In genomic region chr3:63413046-63413911, GRCm38 (mm10) we compare ENCODE assay signal across 15 mouse cellular contexts.
A peak's percentile ranks its signal among the peaks of the same experiment; 100 is the strongest.
DNase-seq lines count a peak whose midpoint lies in the region; ATAC-seq and TF ChIP-seq lines count a peak whose summit lies in the region.
"Had no signal": no experiment of that assay in that cellular context is flagged by ENCODE, and none has a peak within 500 bp of the region (broad histone marks: within the 10 kb centered on the region; RNA-seq: fewer than 3 reads in every experiment).

No protein-coding gene starts in this region.

- H3K9me3 ChIP-seq in intestine, embryonic 16.5 days (ENCODE audit: control insufficient read depth, low read length), result no peaks in the 10 kb centered on the region
- no peaks in the 10 kb centered on the region for H3K9me3 ChIP-seq in intestine, embryonic 15.5 days
- H3K9me3 ChIP-seq in limb, embryonic 12.5 days, result no peaks in the 10 kb centered on the region
- H3K9me3 ChIP-seq: midbrain, embryonic 10.5 days had no signal

- no peak overlapping the region for H3K9ac ChIP-seq in intestine, embryonic 16.5 days (ENCODE audit: low read depth, low read length)
- H3K9ac ChIP-seq in intestine, embryonic 15.5 days, result no peak overlapping the region
- no peak overlapping the region for H3K9ac ChIP-seq in limb, embryonic 12.5 days (replicated peaks)
- H3K9ac ChIP-seq: lung, embryonic 14.5 days had no signal

- H3K4me2 ChIP-seq in intestine, embryonic 16.5 days (ENCODE audit: low read depth, low read length), result no peak overlapping the region
- H3K4me2 ChIP-seq in intestine, embryonic 15.5 days (replicated peaks), result no peak overlapping the region
- H3K4me2 ChIP-seq in limb, embryonic 12.5 days, result no peak overlapping the region
- H3K4me2 ChIP-seq: lung, embryonic 14.5 days had no signal

- no peaks in the 10 kb centered on the region for H3K36me3 ChIP-seq in intestine, embryonic 16.5 days (ENCODE audit: control insufficient read depth, insufficient read depth, low read length)
- no peaks in the 10 kb centered on the region for H3K36me3 ChIP-seq in intestine, embryonic 15.5 days
- H3K36me3 ChIP-seq in kidney, adult 2 months (ENCODE audit: control insufficient read depth, insufficient read depth, low read length), result no peaks in the 10 kb centered on the region
- no peaks in the 10 kb centered on the region for H3K36me3 ChIP-seq in limb, embryonic 12.5 days
- H3K36me3 ChIP-seq: midbrain, embryonic 10.5 days had no signal

- 0 out of 2 replicates have a peak, but pooled peaks have one; percentile 35 for ATAC-seq in intestine, embryonic 16.5 days
- no peak for ATAC-seq in intestine, embryonic 15.5 days
- ATAC-seq in limb, embryonic 12.5 days (ENCODE audit: insufficient number of reproducible peaks, insufficient read depth, low FRiP score, low TSS enrichment, low read depth), result peak; percentile 49; the same call in 1 of the 2 replicates
- ATAC-seq in erythroblast, adult 5-6 weeks (replicated peaks; ENCODE audit: low FRiP score, poor library complexity, severe bottlenecking), result no peak

- no peak overlapping the region for H3K27ac ChIP-seq in intestine, embryonic 16.5 days (ENCODE audit: low read length)
- no peak overlapping the region for H3K27ac ChIP-seq in intestine, embryonic 15.5 days
- peak overlapping the region; percentile 94 for H3K27ac ChIP-seq in kidney, adult 2 months (ENCODE audit: insufficient read depth, low read depth, low read length)
- H3K27ac ChIP-seq in limb, embryonic 12.5 days, result peak overlapping the region; percentile 74
- H3K27ac ChIP-seq: midbrain, embryonic 10.5 days had no signal

- TF ChIP-seq CTCF in kidney, adult 2 months (conservative IDR thresholded peaks at IDR 0.05; ENCODE audit: insufficient read depth, insufficient read length, low read depth, low read length), result no peak

- TF ChIP-seq POLR2A in kidney, adult 2 months (IDR thresholded peaks at IDR 0.05; ENCODE audit: low read depth, low read length), result no peak

- H3K4me3 ChIP-seq in intestine, embryonic 16.5 days (ENCODE audit: low read length), result no peak overlapping the region
- H3K4me3 ChIP-seq in intestine, embryonic 15.5 days (replicated peaks), result no peak overlapping the region
- no peak overlapping the region for H3K4me3 ChIP-seq in kidney, adult 2 months (ENCODE audit: insufficient read depth, low read depth, low read length)
- H3K4me3 ChIP-seq in limb, embryonic 12.5 days (replicated peaks), result no peak overlapping the region
- H3K4me3 ChIP-seq: midbrain, embryonic 10.5 days had no signal

- peak; percentile 8 for DNase-seq in embryo, embryonic 11.5 days (ENCODE audit: low read depth, low spot score)
- DNase-seq in kidney, adult 2 months, result peak; percentile 88
- no peak for DNase-seq in left cerebral cortex, postnatal 14 days (ENCODE audit: low spot score in 2 of 2)
- DNase-seq in left cerebral cortex, postnatal 36 days (ENCODE audit: low spot score in 2 of 2), result no peak
- DNase-seq: cerebellum, postnatal 14 days; heart, adult 11 months; heart, postnatal 36 days; right cerebral cortex, adult 18-20 months; thymus, postnatal 25 days had no signal

- H3K27me3 ChIP-seq in intestine, embryonic 16.5 days (replicated peaks; ENCODE audit: control insufficient read depth, insufficient read depth, low read length), result no peaks in the 10 kb centered on the region
- no peaks in the 10 kb centered on the region for H3K27me3 ChIP-seq in intestine, embryonic 15.5 days (replicated peaks)
- H3K27me3 ChIP-seq in kidney, adult 2 months (replicated peaks; ENCODE audit: control insufficient read depth, insufficient read depth, low read length), result no peaks in the 10 kb centered on the region
- H3K27me3 ChIP-seq in limb, embryonic 12.5 days, result no peaks in the 10 kb centered on the region

- WGBS in intestine, embryonic 16.5 days, result 56% methylated on average over 6 of the region's 6 CpGs
- WGBS in intestine, embryonic 15.5 days, result 50% methylated on average over 6 of the region's 6 CpGs
- WGBS in kidney, adult 2 months, result 18% methylated on average over 6 of the region's 6 CpGs
- 43% methylated on average over 6 of the region's 6 CpGs for WGBS in limb, embryonic 12.5 days

- peaks cover 4% of the 10 kb centered on the region; the same call in 1 of the 2 replicates for H3K4me1 ChIP-seq in intestine, embryonic 16.5 days (ENCODE audit: control insufficient read depth, insufficient read depth, low read length)
- H3K4me1 ChIP-seq in intestine, embryonic 15.5 days (replicated peaks), result no peaks in the 10 kb centered on the region
- H3K4me1 ChIP-seq in kidney, adult 2 months (ENCODE audit: control insufficient read depth, insufficient read depth, low read length), result peaks cover 10% of the 10 kb centered on the region
- peaks cover 15% of the 10 kb centered on the region for H3K4me1 ChIP-seq in limb, embryonic 12.5 days (replicated peaks)

- intact Hi-C loops in left cerebral cortex, postnatal 14 days (cut with DNase I), result no loop called here
- intact Hi-C loops in left cerebral cortex, postnatal 36 days (cut with DNase I), result no loop called here

Comparison
In these comparisons a context has a peak if more than half of its experiments do, and no peak if none do; other contexts are left out.
1. ATAC-seq: peak in intestine, embryonic 16.5 days (single experiment) and limb, embryonic 12.5 days (single experiment); none in intestine, embryonic 15.5 days (single experiment) and erythroblast, adult 5-6 weeks (single experiment).
2. H3K27ac ChIP-seq: peak in kidney, adult 2 months (single experiment) and limb, embryonic 12.5 days (single experiment); none in intestine, embryonic 16.5 days (single experiment) and intestine, embryonic 15.5 days (single experiment).
3. DNase-seq: peak in embryo, embryonic 11.5 days (single experiment) and kidney, adult 2 months (single experiment); none in left cerebral cortex, postnatal 14 days (0 of 2) and left cerebral cortex, postnatal 36 days (0 of 2).